Mouse (Mus musculus): ENCODE measurements around the gene Ebf1.

GRCm38 (mm10) chr11:44895893-44896292 lies 278.8 kb downstream of the Ebf1 start:
- TF ChIP-seq CTCF (IDR thresholded peaks at IDR 0.05; ENCODE audit: extremely low read depth, insufficient read depth, insufficient read length, insufficient replicate concordance): no peak
- TF ChIP-seq POLR2A (IDR thresholded peaks at IDR 0.05; ENCODE audit: low read depth, low read length): no peak
